Mouse (Mus musculus) splenic B cell, adult 2 months (primary cell): ENCODE measurements around the gene Trpc7.

ENCODE experiments used
- DNase-seq: peaks from one replicate; pipeline ENCODE4 v3.0.0-alpha.2; 2011; ENCODE audit warnings: low read depth, low spot score
- H3K27me3 ChIP-seq: 2 replicates; pipeline ENCODE4 v1.6.1; 2012; ENCODE audit warnings: mild to moderate bottlenecking, low read length, moderate library complexity, mixed read lengths; ENCODE audit not compliant: control insufficient read depth, poor library complexity, insufficient read depth, severe bottlenecking
- H3K36me3 ChIP-seq: 2 replicates; pipeline ENCODE4 v1.6.1; 2012; ENCODE audit warnings: mild to moderate bottlenecking, low read length, moderate library complexity, mixed read lengths; ENCODE audit not compliant: control insufficient read depth, poor library complexity, insufficient read depth, severe bottlenecking

Trpc7 gene

GRCm38 (mm10) chr13:56895893-56896292 lies at the start of gene Trpc7:
Trpc7 (minus strand) TSS chr13:56895993.
- no peak for DNase-seq
- H3K27me3 ChIP-seq = no peaks in the 10 kb centered on the region
- no peaks in the 10 kb centered on the region for H3K36me3 ChIP-seq

GRCm38 (mm10) chr13:56939261-56939660 lies 43.5 kb upstream of the Trpc7 start:
- no peaks in the 10 kb centered on the region for H3K27me3 ChIP-seq
- DNase-seq = no peak
- no peaks in the 10 kb centered on the region for H3K36me3 ChIP-seq

- no peaks in the 10 kb centered on the region for H3K27me3 ChIP-seq
- no peaks in the 10 kb centered on the region for H3K36me3 ChIP-seq
- no peak for DNase-seq
These were observed 38.2 kb upstream of the Trpc7 start for GRCm38 (mm10) chr13:56933832-56934510.

- DNase-seq = no peak
- Histone ChIP-seq H3K27me3 (no peaks in the 10 kb centered on the region), H3K36me3 (no peaks in the 10 kb centered on the region)
These were observed 34.6 kb upstream of the Trpc7 start for GRCm38 (mm10) chr13:56930421-56930820.

- H3K36me3 ChIP-seq = no peaks in the 10 kb centered on the region
- no peaks in the 10 kb centered on the region for H3K27me3 ChIP-seq
- no peak for DNase-seq
These were observed 27.2 kb upstream of the Trpc7 start for GRCm38 (mm10) chr13:56922976-56923375.

GRCm38 (mm10) chr13:56921251-56921650 lies 25.5 kb upstream of the Trpc7 start:
- H3K27me3 ChIP-seq = no peaks in the 10 kb centered on the region
- DNase-seq = no peak
- H3K36me3 ChIP-seq = no peaks in the 10 kb centered on the region

GRCm38 (mm10) chr13:56914721-56915120 lies 18.9 kb upstream of the Trpc7 start:
- no peaks in the 10 kb centered on the region for H3K27me3 ChIP-seq

GRCm38 (mm10) chr13:56911093-56911492 lies 15.3 kb upstream of the Trpc7 start:
- no peaks in the 10 kb centered on the region for H3K27me3 ChIP-seq
- no peaks in the 10 kb centered on the region for H3K36me3 ChIP-seq
- DNase-seq = no peak

More at GRCm38 (mm10) chr13:56914721-56915120, 18.9 kb upstream of the Trpc7 start:
- H3K36me3 ChIP-seq = no peaks in the 10 kb centered on the region
- no peak for DNase-seq

GRCm38 (mm10) chr13:56895386-56895785 lies 407 bp downstream of the Trpc7 start:
- DNase-seq = no peak
- Histone ChIP-seq H3K27me3 (no peaks in the 10 kb centered on the region), H3K36me3 (no peaks in the 10 kb centered on the region)

GRCm38 (mm10) chr13:56894543-56894942 lies 1.2 kb downstream of the Trpc7 start:
- no peaks in the 10 kb centered on the region for H3K36me3 ChIP-seq
- no peak for DNase-seq

GRCm38 (mm10) chr13:56889888-56890287 lies 5.9 kb downstream of the Trpc7 start:
- Histone ChIP-seq H3K27me3 (no peaks in the 10 kb centered on the region), H3K36me3 (no peaks in the 10 kb centered on the region)
- no peak for DNase-seq

More at GRCm38 (mm10) chr13:56894543-56894942, 1.2 kb downstream of the Trpc7 start:
- H3K27me3 ChIP-seq = no peaks in the 10 kb centered on the region

GRCm38 (mm10) chr13:56882931-56883330 lies 12.9 kb downstream of the Trpc7 start:
- no peaks in the 10 kb centered on the region for H3K36me3 ChIP-seq
- no peaks in the 10 kb centered on the region for H3K27me3 ChIP-seq

GRCm38 (mm10) chr13:56864567-56864966 lies 31.2 kb downstream of the Trpc7 start:
- DNase-seq = no peak
- Histone ChIP-seq H3K36me3 (no peaks in the 10 kb centered on the region), H3K27me3 (no peaks in the 10 kb centered on the region; the same call in 1 of the 2 replicates)

More at GRCm38 (mm10) chr13:56882931-56883330, 12.9 kb downstream of the Trpc7 start:
- no peak for DNase-seq

- Histone ChIP-seq H3K36me3 (no peaks in the 10 kb centered on the region), H3K27me3 (no peaks in the 10 kb centered on the region; the same call in 1 of the 2 replicates)
- DNase-seq = no peak
These were observed 33.8 kb downstream of the Trpc7 start for GRCm38 (mm10) chr13:56862011-56862410.

- no peaks in the 10 kb centered on the region for H3K36me3 ChIP-seq
- no peaks in the 10 kb centered on the region for H3K27me3 ChIP-seq
- no peak for DNase-seq
These were observed 41.3 kb downstream of the Trpc7 start for GRCm38 (mm10) chr13:56854506-56854905.

- DNase-seq = no peak
- H3K27me3 ChIP-seq = no peaks in the 10 kb centered on the region
- no peaks in the 10 kb centered on the region for H3K36me3 ChIP-seq
These were observed 42.4 kb downstream of the Trpc7 start for GRCm38 (mm10) chr13:56853436-56853835.
